Mouse (Mus musculus) ES-E14 (cell line): ENCODE data around the gene Aars2. TPM values are rescaled to one million over a fixed set of nuclear protein-coding genes. Genes with fewer than 3 reads are reported as not detected.

ENCODE experiments used
- DNase-seq: peaks from one replicate; pipeline ENCODE4 v3.0.0-alpha.2; 2013; ENCODE audit warnings: low read depth, low spot score
- H3K27ac ChIP-seq: 2 replicates; pipeline ENCODE4 v1.5.1; 2012; ENCODE audit warnings: low read depth, mild to moderate bottlenecking, low read length, moderate library complexity, mixed read lengths; ENCODE audit not compliant: poor library complexity, insufficient read depth, severe bottlenecking
- H3K36me3 ChIP-seq: 2 replicates; pipeline ENCODE4 v1.6.1; 2012; ENCODE audit warnings: mild to moderate bottlenecking, low read length, moderate library complexity, mixed read lengths; ENCODE audit not compliant: control insufficient read depth, poor library complexity, insufficient read depth, severe bottlenecking
- H3K4me1 ChIP-seq, 2 experiments: fragments of 150-350 bp in 1 of 2; sonication (generic) in 1 of 2; 2 replicates each; pipeline ENCODE4 v1.6.1; 2012; ENCODE audit warnings: low read length in 2 of 2, mild to moderate bottlenecking in 1 of 2, mixed read lengths in 1 of 2; ENCODE audit not compliant: control insufficient read depth in 2 of 2, insufficient read depth in 2 of 2, poor library complexity in 1 of 2
- H3K4me3 ChIP-seq, 2 experiments: fragments of 150-350 bp in 1 of 2; sonication (generic) in 1 of 2; 2 replicates each; pipeline ENCODE4 v1.5.1; 2012; ENCODE audit warnings: low read length in 2 of 2, low read depth in 1 of 2, mild to moderate bottlenecking in 1 of 2, mixed read lengths in 1 of 2; ENCODE audit not compliant: insufficient read depth in 1 of 2, poor library complexity in 1 of 2, severe bottlenecking in 1 of 2
- H3K9ac ChIP-seq: 2 replicates; pipeline ENCODE4 v1.6.1; 2012; ENCODE audit warnings: low read depth, mild to moderate bottlenecking, low read length, mixed read lengths; ENCODE audit not compliant: poor library complexity, insufficient read depth, severe bottlenecking
- H3K9me3 ChIP-seq: fragments of 150-350 bp; sonication (generic); 2 replicates; pipeline ENCODE4 v1.6.1; 2012; ENCODE audit warnings: low read depth, mild to moderate bottlenecking, low read length; ENCODE audit not compliant: control insufficient read depth, insufficient read depth
- CHD2 ChIP-seq: IDR thresholded peaks from 2 replicates; pipeline ENCODE4 v1.6.1; 2014; ENCODE audit warnings: mild to moderate bottlenecking, low read depth, low read length, inconsistent platforms
- HCFC1 ChIP-seq: IDR thresholded peaks from 2 replicates; pipeline ENCODE4 v1.6.1; 2012; ENCODE audit warnings: low read length, inconsistent platforms, borderline replicate concordance; ENCODE audit not compliant: insufficient read depth
- MAFK ChIP-seq: IDR thresholded peaks from 2 replicates; pipeline ENCODE4 v1.6.1; 2014; ENCODE audit warnings: mild to moderate bottlenecking, low read depth, low read length, inconsistent platforms; ENCODE audit not compliant: insufficient read depth
- ZC3H11A ChIP-seq: IDR thresholded peaks from 2 replicates; pipeline ENCODE4 v1.6.1; 2012; ENCODE audit warnings: low read depth, mild to moderate bottlenecking, inconsistent platforms, low read length, borderline replicate concordance
- ZNF384 ChIP-seq: IDR thresholded peaks from 2 replicates; pipeline ENCODE4 v1.6.1; 2012; ENCODE audit warnings: low read depth, low read length, inconsistent platforms
- in situ Hi-C, 2 experiments: fragments of 600-800 bp; cut with MboI; formaldehyde crosslinking; loops; one replicate each; pipeline ENCODE4 v1.15.1; 2025; ENCODE audit warnings: low sequenced_read_pairs in 2 of 2, inconsistent platforms in 1 of 2; ENCODE audit not compliant: unreplicated experiment in 2 of 2
- total RNA-seq: library from RNA; depleted of rRNA; stranded (reverse); fragments of 300-350 nt; gene quantifications from 2 replicates; pipeline ENCODE4 v1.2.3, GENCODE M21; 2012

Gene Aars2
- total RNA-seq, 1 experiment = 36.6 TPM

DNA sequence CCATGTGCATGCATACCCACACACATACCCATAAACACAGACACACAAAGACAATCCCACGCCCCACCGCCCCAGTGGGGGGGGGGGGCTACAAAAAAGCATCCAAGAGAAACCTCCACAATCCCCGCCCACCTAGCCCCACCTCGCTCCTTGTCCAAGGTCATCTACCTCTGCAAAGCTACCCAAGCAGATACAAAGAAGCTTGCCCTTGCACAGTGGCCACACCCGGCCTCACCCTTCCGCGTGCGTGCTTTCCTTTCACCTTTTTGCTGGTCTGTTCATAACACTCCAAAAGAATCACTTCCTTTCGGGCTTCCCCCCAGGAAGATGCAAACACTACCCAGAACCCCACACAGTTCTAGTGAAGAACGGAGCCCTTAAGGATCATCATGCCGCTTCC is 11.2 kb upstream of the Aars2 start:
- peak overlapping the region; percentile 94 for H3K27ac ChIP-seq

GRCm38 (mm10) chr17:45498397-45498796 is 8.2 kb upstream of the Aars2 start:
- TF ChIP-seq ZC3H11A (no peak), MAFK (no peak), ZNF384 (no peak), HCFC1 (no peak), CHD2 (no peak)
- Histone ChIP-seq H3K36me3 (no peaks in the 10 kb centered on the region; the same call in 1 of the 2 replicates), H3K9me3 (no peaks in the 10 kb centered on the region), H3K27ac (no peak overlapping the region; the same call in 1 of the 2 replicates), H3K4me1 (peaks cover 19 to 26% of the 10 kb centered on the region in 2 experiments), H3K9ac (no peak overlapping the region; the same call in 1 of the 2 replicates), H3K4me3 (no peak overlapping the region)
- in situ Hi-C loops = no loop called here
- DNase-seq = no peak

More for the DNA sequence above, 11.2 kb upstream of the Aars2 start:
- H3K4me3 ChIP-seq = peak overlapping the region; percentile 0 to 25; a peak in 3 of 4 replicates
- peaks cover 15 to 24% of the 10 kb centered on the region in 2 experiments for H3K4me1 ChIP-seq
- H3K9ac ChIP-seq = peak overlapping the region; percentile 45; the same call in 1 of the 2 replicates
- no peak for TF ChIP-seq ZC3H11A
- no peak for TF ChIP-seq HCFC1
- TF ChIP-seq CHD2 = no peak
- TF ChIP-seq MAFK = no peak
- TF ChIP-seq ZNF384 = no peak
- no peaks in the 10 kb centered on the region for H3K9me3 ChIP-seq
- in situ Hi-C loops = no loop called here
- DNase-seq = peak; percentile 68
- H3K36me3 ChIP-seq = no peaks in the 10 kb centered on the region; the same call in 1 of the 2 replicates

DNA sequence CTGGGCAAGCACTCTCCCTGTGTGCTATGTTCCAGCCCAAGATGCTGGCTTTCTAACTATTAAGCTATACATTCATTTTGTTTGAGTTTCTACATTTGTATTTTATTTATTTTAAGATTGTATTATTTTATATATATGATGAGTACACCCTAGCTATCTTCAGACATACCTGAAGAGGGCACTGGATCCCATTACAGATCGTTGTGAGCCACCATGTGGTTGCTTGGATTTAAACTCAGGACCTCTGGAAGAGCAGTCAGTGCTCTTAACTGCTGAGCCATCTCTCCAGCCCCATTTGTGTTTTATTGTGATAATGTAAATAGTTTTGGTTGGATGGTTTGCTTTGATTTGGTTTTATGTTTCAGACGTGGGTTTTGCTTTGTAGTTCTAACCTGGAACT is 7.1 kb upstream of the Aars2 start:
- no peaks in the 10 kb centered on the region for H3K9me3 ChIP-seq
- H3K27ac ChIP-seq = no peak overlapping the region
- no peak overlapping the region for H3K4me3 ChIP-seq
- H3K4me1 ChIP-seq = peaks cover 22 to 26% of the 10 kb centered on the region in 2 experiments
- H3K36me3 ChIP-seq = no peaks in the 10 kb centered on the region
- in situ Hi-C loops = no loop called here
- DNase-seq = no peak
- no peak for TF ChIP-seq HCFC1
- H3K9ac ChIP-seq = no peak overlapping the region

DNA sequence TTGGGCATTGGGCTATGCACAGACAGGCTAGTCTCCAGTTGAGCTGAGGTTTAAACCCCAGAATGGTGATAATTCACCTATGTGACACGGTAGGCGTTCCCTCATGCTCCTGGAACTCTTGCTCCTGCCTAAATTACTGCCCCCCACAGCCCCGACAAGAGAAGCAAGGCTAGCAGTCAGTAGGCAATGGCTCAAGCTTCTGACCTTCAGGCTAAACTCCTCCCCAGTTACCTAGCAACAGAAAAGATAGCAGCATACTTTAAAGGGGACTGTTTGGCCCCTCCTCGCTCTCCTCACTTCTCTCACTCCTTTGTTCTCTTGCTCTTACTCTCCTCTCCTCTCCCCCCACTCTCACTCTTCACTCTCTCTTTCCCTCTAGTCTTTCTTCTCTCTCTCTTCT is 5.7 kb upstream of the Aars2 start:
- in situ Hi-C loops = no loop called here
- Histone ChIP-seq H3K27ac (no peak overlapping the region), H3K9ac (no peak overlapping the region), H3K4me3 (no peak overlapping the region), H3K9me3 (no peaks in the 10 kb centered on the region), H3K36me3 (no peaks in the 10 kb centered on the region), H3K4me1 (peaks cover 13 to 21% of the 10 kb centered on the region in 2 experiments)
- no peak for DNase-seq
- TF ChIP-seq HCFC1 (no peak), CHD2 (no peak), MAFK (no peak), ZNF384 (no peak), ZC3H11A (no peak)

GRCm38 (mm10) chr17:45502324-45502723 is 4.3 kb upstream of the Aars2 start:
- TF ChIP-seq ZC3H11A = no peak
- TF ChIP-seq ZNF384 = no peak
- no peak for TF ChIP-seq HCFC1
- no peak for TF ChIP-seq CHD2
- TF ChIP-seq MAFK = no peak
- H3K27ac ChIP-seq = no peak overlapping the region
- in situ Hi-C loops = no loop called here
- no peak overlapping the region for H3K4me3 ChIP-seq
- H3K36me3 ChIP-seq = no peaks in the 10 kb centered on the region
- peaks cover 16% of the 10 kb centered on the region in 2 experiments for H3K4me1 ChIP-seq
- no peak for DNase-seq
- no peak overlapping the region for H3K9ac ChIP-seq
- no peaks in the 10 kb centered on the region for H3K9me3 ChIP-seq
